Mouse (Mus musculus) embryonic facial prominence, embryonic 15.5 days (tissue): ENCODE data around the gene Crhbp. TPM values are rescaled to one million over a fixed set of nuclear protein-coding genes. Genes with fewer than 3 reads are reported as not detected.

Experiments
- ATAC-seq: fragments of 200-750 bp; cut with Nextera tagmentation; 2 replicates; pipeline ENCODE4 v1.8.0; 2017; ENCODE audit warnings: low read depth, moderate TSS enrichment; ENCODE audit not compliant: insufficient number of reproducible peaks, low FRiP score, low TSS enrichment
- H3K27ac ChIP-seq: fragments of 300-500 bp; sonication (generic); replicated peaks from 2 replicates; pipeline ENCODE4 v1.5.1; 2015; ENCODE audit warnings: mild to moderate bottlenecking, inconsistent platforms
- H3K27me3 ChIP-seq: fragments of 300-500 bp; sonication (generic); 2 replicates; pipeline ENCODE4 v1.6.1; 2015; ENCODE audit warnings: inconsistent platforms
- H3K36me3 ChIP-seq: fragments of 300-500 bp; sonication (generic); 2 replicates; pipeline ENCODE4 v1.6.1; 2015; ENCODE audit warnings: mild to moderate bottlenecking, inconsistent platforms
- H3K4me1 ChIP-seq: fragments of 300-500 bp; sonication (generic); 2 replicates; pipeline ENCODE4 v1.6.1; 2015; ENCODE audit warnings: inconsistent platforms
- H3K4me2 ChIP-seq: fragments of 300-500 bp; sonication (generic); replicated peaks from 2 replicates; pipeline ENCODE4 v1.6.1; 2015; ENCODE audit warnings: mild to moderate bottlenecking, inconsistent platforms
- H3K4me3 ChIP-seq: fragments of 300-500 bp; sonication (generic); replicated peaks from 2 replicates; pipeline ENCODE4 v1.5.1; 2015; ENCODE audit warnings: mild to moderate bottlenecking, inconsistent platforms
- H3K9ac ChIP-seq: fragments of 300-500 bp; sonication (generic); 2 replicates; pipeline ENCODE4 v1.6.1; 2015; ENCODE audit warnings: inconsistent platforms
- H3K9me3 ChIP-seq: fragments of 300-500 bp; sonication (generic); replicated peaks from 2 replicates; pipeline ENCODE4 v1.6.1; 2016; ENCODE audit warnings: inconsistent platforms
- WGBS: fragments of 180-500 bp; shearing (Covaris S2); methylation state at CpG from one replicate; pipeline ENCODE4 v1.1.7; 2015; 5-methylcytosine and 5-hydroxymethylcytosine counted together
- polyA plus RNA-seq: library from polyadenylated mRNA; unstranded; fragments of >200 nt; fragmentation: Nextera tagmentation; extraction: Ambion mirVana; gene quantifications from 2 replicates; pipeline ENCODE4 v1.2.1, GENCODE M21; 2015

The Crhbp gene
- 0.09 and 0.68 TPM in 2 replicates for polyA plus RNA-seq

GRCm38 (mm10) chr13:95444824-95445223 lies at the start of gene Crhbp:
Crhbp (minus strand) TSS chr13:95444924.
- H3K4me2 ChIP-seq, result peak within 1 kb of the TSS; percentile 82
- H3K27me3 ChIP-seq, result peaks cover 43% of the 10 kb centered on the region
- no peaks in the 10 kb centered on the region for H3K36me3 ChIP-seq
- 71% methylated on average over 11 of the region's 11 CpGs for WGBS
- H3K9me3 ChIP-seq, result no peaks in the 10 kb centered on the region
- H3K27ac ChIP-seq, result no peak within 1 kb of the TSS
- no peak within 1 kb of the TSS for H3K9ac ChIP-seq
- no peak for ATAC-seq
- H3K4me3 ChIP-seq, result peak within 1 kb of the TSS; percentile 43
- peaks cover 11% of the 10 kb centered on the region for H3K4me1 ChIP-seq

DNA sequence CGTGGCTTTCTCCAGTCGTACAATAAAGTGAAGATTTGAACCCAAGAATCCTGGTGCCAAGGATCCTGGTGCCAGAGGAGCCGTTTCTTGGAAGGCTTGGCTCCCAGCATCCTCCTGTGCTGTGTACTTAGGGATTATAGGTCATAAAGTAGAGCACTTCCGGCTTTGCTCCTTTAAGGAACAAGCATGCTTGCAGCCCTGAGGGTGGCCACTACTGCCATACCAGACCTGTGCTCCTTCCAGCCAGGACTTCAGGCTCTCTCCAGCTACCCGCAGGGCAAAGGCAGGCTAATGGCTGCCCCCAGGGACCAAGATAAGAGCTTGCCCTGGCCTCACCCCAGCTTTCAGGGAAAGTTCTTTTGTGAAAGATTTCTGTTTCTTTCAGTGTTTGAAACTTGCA lies 48.6 kb upstream of the Crhbp start:
- H3K4me1 ChIP-seq, result peaks cover 7% of the 10 kb centered on the region; the same call in 1 of the 2 replicates
- no peaks in the 10 kb centered on the region for H3K27me3 ChIP-seq
- H3K4me3 ChIP-seq, result no peak overlapping the region
- 48% methylated on average over 5 of the region's 5 CpGs for WGBS
- no peak overlapping the region for H3K27ac ChIP-seq
- H3K9ac ChIP-seq, result no peak overlapping the region
- no peak overlapping the region for H3K4me2 ChIP-seq
- no peak for ATAC-seq
- H3K9me3 ChIP-seq, result no peaks in the 10 kb centered on the region
- H3K36me3 ChIP-seq, result no peaks in the 10 kb centered on the region

- WGBS, result 71% methylated on average over 11 of the region's 11 CpGs
- H3K27ac ChIP-seq, result no peak overlapping the region
- no peak overlapping the region for H3K4me3 ChIP-seq
- ATAC-seq, result no peak
- H3K27me3 ChIP-seq, result no peaks in the 10 kb centered on the region
- H3K9me3 ChIP-seq, result no peaks in the 10 kb centered on the region
- no peak overlapping the region for H3K4me2 ChIP-seq
- no peaks in the 10 kb centered on the region for H3K36me3 ChIP-seq
- no peak overlapping the region for H3K9ac ChIP-seq
- peaks cover 7% of the 10 kb centered on the region; the same call in 1 of the 2 replicates for H3K4me1 ChIP-seq
These were observed 46.6 kb upstream of the Crhbp start for GRCm38 (mm10) chr13:95491327-95491726.

GRCm38 (mm10) chr13:95484664-95485063 lies 39.9 kb upstream of the Crhbp start:
- H3K9ac ChIP-seq, result no peak overlapping the region
- 27% methylated on average over 5 of the region's 5 CpGs for WGBS
- no peaks in the 10 kb centered on the region for H3K27me3 ChIP-seq
- 0 out of 2 replicates have a peak, but pooled peaks cover 4% of the 10 kb centered on the region for H3K4me1 ChIP-seq
- no peak for ATAC-seq
- H3K4me3 ChIP-seq, result no peak overlapping the region
- H3K36me3 ChIP-seq, result no peaks in the 10 kb centered on the region
- no peak overlapping the region for H3K27ac ChIP-seq
- H3K9me3 ChIP-seq, result no peaks in the 10 kb centered on the region
- no peak overlapping the region for H3K4me2 ChIP-seq

GRCm38 (mm10) chr13:95481428-95481827 lies 36.7 kb upstream of the Crhbp start:
- H3K36me3 ChIP-seq, result no peaks in the 10 kb centered on the region
- H3K4me1 ChIP-seq, result 0 out of 2 replicates have a peak, but pooled peaks cover 4% of the 10 kb centered on the region
- no peak for ATAC-seq
- H3K27ac ChIP-seq, result no peak overlapping the region
- WGBS, result 15% methylated on average over 4 of the region's 4 CpGs
- no peak overlapping the region for H3K4me2 ChIP-seq
- H3K27me3 ChIP-seq, result 0 out of 2 replicates have a peak, but pooled peaks cover 5% of the 10 kb centered on the region
- H3K9ac ChIP-seq, result no peak overlapping the region
- H3K4me3 ChIP-seq, result no peak overlapping the region
- H3K9me3 ChIP-seq, result no peaks in the 10 kb centered on the region

DNA sequence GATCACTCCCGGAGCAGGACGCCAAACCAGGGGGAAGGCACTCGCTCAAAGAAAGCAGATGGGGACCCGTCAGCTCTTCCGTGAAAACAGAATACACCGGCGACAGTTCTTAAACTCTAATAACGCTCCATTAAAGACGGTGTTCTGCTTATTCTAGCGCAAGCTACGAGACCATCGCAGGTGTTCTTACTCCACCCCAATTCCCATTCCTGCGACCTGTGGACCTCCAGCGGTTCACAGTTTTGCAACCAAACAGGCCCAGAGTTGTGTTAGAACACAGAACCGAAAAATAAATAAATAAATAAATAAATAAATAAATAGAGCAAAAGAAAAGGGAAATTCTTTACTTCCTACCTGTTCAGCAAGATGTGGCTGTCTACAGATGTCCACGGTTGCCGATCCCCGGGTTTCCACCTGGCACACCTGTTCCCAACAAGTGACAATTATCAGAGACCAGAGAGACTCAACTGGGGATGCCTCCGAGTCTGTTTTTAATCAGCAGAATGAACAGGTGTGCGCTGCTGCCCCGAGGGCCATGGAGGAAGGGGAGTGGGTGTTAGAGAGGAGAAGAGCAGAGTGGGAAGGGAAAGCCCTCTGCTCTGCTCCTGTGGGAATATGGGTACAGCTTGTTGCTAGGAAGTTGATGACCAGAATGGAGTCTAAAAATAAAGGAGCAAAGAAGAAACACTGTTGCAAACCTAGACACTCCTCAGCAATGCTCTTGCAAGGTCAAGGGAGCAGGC lies 34.1 kb upstream of the Crhbp start, which contains the start of gene S100z:
S100z (minus strand) TSS at position 51 of the 743 bp plus-strand sequence.
- Histone ChIP-seq H3K27ac (no peak within 1 kb of the TSS), H3K27me3 (0 out of 2 replicates have a peak, but pooled peaks cover 5% of the 10 kb centered on the region), H3K4me2 (no peak within 1 kb of the TSS), H3K9ac (no peak within 1 kb of the TSS), H3K4me3 (no peak within 1 kb of the TSS), H3K9me3 (no peaks in the 10 kb centered on the region), H3K4me1 (no peaks in the 10 kb centered on the region), H3K36me3 (no peaks in the 10 kb centered on the region)
- 85% methylated on average over 21 of the region's 21 CpGs for WGBS
- ATAC-seq, result peak; percentile 69; the same call in 1 of the 2 replicates

DNA sequence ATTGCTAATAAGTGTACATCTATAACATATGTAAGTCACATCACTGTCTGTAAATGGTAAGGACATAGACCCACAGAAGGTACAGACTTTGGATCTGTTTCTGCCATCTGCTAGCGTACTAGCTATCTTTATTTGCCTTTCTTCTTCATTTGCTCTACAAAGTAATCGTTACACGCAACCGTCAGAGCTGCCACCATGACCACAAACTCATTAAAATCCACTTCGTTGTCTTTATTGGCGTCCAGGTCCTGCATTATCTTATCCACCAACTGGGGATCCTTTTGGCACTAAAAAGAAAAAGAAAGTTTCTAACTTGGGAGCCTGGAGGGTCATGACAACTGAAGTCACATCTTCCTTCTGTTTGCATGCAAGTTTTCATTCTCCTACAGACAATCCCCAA lies 32.4 kb upstream of the Crhbp start:
- 82% methylated on average over 6 of the region's 6 CpGs for WGBS
- no peak for ATAC-seq
- Histone ChIP-seq H3K4me3 (no peak overlapping the region), H3K4me2 (no peak overlapping the region), H3K36me3 (no peaks in the 10 kb centered on the region), H3K9ac (no peak overlapping the region), H3K4me1 (no peaks in the 10 kb centered on the region), H3K27ac (no peak overlapping the region), H3K9me3 (no peaks in the 10 kb centered on the region), H3K27me3 (0 out of 2 replicates have a peak, but pooled peaks cover 5% of the 10 kb centered on the region)

- no peak overlapping the region for H3K27ac ChIP-seq
- no peak for ATAC-seq
- 0 out of 2 replicates have a peak, but pooled peaks cover 5% of the 10 kb centered on the region for H3K27me3 ChIP-seq
- H3K4me2 ChIP-seq, result no peak overlapping the region
- H3K9ac ChIP-seq, result no peak overlapping the region
- no peaks in the 10 kb centered on the region for H3K4me1 ChIP-seq
- no peaks in the 10 kb centered on the region for H3K36me3 ChIP-seq
- H3K4me3 ChIP-seq, result no peak overlapping the region
- WGBS, result 62% methylated on average over 7 of the region's 7 CpGs
- H3K9me3 ChIP-seq, result no peaks in the 10 kb centered on the region
These were observed 30.4 kb upstream of the Crhbp start for GRCm38 (mm10) chr13:95475124-95475523.

DNA sequence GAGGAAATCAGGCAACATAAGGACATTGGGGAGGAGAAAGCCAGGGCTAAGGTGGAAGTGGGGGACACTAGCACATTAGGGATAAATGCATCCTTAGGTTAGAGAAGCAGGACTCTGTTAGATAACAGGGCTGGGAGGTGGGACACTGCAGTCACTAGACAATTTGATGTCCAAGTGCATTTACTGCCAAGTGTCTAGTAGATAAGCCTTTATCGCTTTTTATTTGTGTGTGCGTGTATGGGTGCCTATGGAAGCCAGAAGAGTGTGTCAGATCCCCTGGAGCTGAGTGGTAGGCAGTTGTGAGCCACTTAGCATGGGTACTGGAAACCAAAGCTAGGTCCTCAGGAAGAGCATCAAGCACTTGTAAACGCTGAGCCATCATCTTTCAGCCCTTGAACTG lies 29.6 kb upstream of the Crhbp start:
- 81% methylated on average over 3 of the region's 3 CpGs for WGBS
- Histone ChIP-seq H3K4me1 (no peaks in the 10 kb centered on the region), H3K27me3 (0 out of 2 replicates have a peak, but pooled peaks cover 5% of the 10 kb centered on the region), H3K9ac (no peak overlapping the region), H3K4me2 (no peak overlapping the region), H3K9me3 (no peaks in the 10 kb centered on the region), H3K4me3 (no peak overlapping the region), H3K27ac (no peak overlapping the region), H3K36me3 (no peaks in the 10 kb centered on the region)
- no peak for ATAC-seq

DNA sequence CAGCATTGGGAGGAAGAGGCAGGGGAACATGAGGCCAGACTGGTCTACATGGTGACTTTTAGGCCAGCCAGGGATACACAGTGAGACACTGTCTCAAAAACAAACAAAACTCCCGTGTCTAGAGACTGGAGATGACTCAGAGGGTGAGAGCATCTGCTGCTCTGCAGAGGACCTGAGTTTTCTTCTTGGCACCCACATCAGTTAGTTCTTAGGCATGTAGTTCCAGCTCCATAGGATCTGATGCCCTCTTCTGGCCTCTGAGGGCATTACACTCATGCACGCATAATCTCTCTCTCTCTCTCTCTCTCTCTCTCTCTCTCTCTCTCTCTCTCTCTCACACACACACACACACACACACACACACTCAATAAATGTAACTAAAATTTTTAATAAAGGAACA lies 26.2 kb upstream of the Crhbp start:
- Histone ChIP-seq H3K4me3 (no peak overlapping the region), H3K9ac (no peak overlapping the region), H3K36me3 (no peaks in the 10 kb centered on the region), H3K9me3 (no peaks in the 10 kb centered on the region), H3K4me1 (no peaks in the 10 kb centered on the region), H3K27me3 (no peaks in the 10 kb centered on the region), H3K4me2 (no peak overlapping the region), H3K27ac (no peak overlapping the region)
- 59% methylated on average over 2 of the region's 2 CpGs for WGBS
- ATAC-seq, result no peak

DNA sequence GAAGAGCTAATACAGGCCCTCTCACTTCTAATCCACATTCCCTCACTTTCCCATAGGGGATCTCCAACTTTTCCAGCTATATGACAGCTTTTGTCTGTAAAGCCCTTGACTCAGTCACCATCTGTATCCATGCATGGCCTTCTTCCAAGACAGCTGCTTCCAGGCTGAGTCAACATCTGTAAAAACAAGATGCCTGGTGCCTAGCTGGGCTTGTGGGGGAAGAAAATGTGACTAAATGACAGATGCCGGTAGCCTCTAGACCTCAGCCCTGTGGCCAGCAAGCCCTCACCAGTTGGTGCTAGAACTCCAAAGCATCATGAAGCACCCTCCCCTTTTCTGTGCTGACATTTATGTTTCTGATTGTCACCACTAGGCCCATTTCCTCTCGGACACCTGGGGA lies 6.8 kb upstream of the Crhbp start:
- no peak; the same call in 1 of the 2 replicates for ATAC-seq
- no peaks in the 10 kb centered on the region; the same call in 1 of the 2 replicates for H3K27me3 ChIP-seq
- no peak overlapping the region for H3K27ac ChIP-seq
- no peak overlapping the region for H3K4me2 ChIP-seq
- 48% methylated on average over 2 of the region's 2 CpGs for whole genome bisulfite sequencing
- no peaks in the 10 kb centered on the region for H3K36me3 ChIP-seq
- H3K4me3 ChIP-seq, result no peak overlapping the region
- no peak overlapping the region for H3K9ac ChIP-seq
- no peaks in the 10 kb centered on the region for H3K4me1 ChIP-seq
- H3K9me3 ChIP-seq, result no peaks in the 10 kb centered on the region
